Comparison of ENCODE assay signal across 8 mouse cellular contexts in the genomic region with DNA sequence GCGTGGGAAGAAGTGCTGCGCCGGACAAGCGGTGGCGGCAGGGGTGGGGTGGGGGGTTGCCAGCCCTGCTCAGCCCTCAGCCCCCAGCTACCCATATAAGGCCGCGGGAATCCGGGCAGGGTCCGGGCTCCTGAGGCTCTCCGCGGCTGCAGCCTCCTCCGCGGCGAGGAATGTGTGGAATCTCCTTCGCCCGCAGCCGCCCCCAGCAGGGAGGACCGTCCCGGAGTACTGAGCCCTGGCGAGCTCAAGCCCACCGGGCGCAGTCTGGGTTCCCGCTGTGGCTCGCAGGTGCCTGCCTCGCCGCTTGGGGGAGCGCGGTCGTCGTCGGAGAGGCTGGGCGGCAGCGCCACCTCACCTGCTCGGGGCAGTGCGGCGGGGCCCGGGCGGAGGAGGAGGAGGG. TPM values are rescaled to one million over a fixed set of nuclear protein-coding genes. Genes with fewer than 3 reads are reported as not detected.
A peak's percentile ranks its signal among the peaks of the same experiment; 100 is the strongest.
DNase-seq lines count a peak whose midpoint lies in the region; ATAC-seq and TF ChIP-seq lines count a peak whose summit lies in the region.

No protein-coding gene starts in this region.

- intact Hi-C loops in gastrocnemius, adult 2 months (cut with DNase I) = loop anchor here (1.0 to 2.0 kb wide), 2 partner anchors 38 to 79 kb away; no protein-coding TSS in a partner anchor
- intact Hi-C loops in left cerebral cortex, postnatal 14 days (cut with DNase I) = loop anchor here (2.0 kb wide), 1 partner anchor 76 kb away; no protein-coding TSS in a partner anchor

- under 1% methylated on average over 24 of the region's 38 CpGs for WGBS in hindbrain, embryonic 15.5 days

- peak; percentile 76 for TF ChIP-seq CTCF in gastrocnemius, adult 2 months (IDR thresholded peaks at IDR 0.05)

- H3K4me2 ChIP-seq in hindbrain, embryonic 15.5 days = peak overlapping the region; percentile 96

- H3K9ac ChIP-seq in hindbrain, embryonic 15.5 days = 0 out of 2 replicates have a peak overlapping the region, but pooled peaks have one; percentile 27

- peak; percentile 69 for ATAC-seq in hindbrain, embryonic 15.5 days (ENCODE audit: low FRiP score, low read depth)
- ATAC-seq in megakaryocyte progenitor cell, adult 5-6 weeks (replicated peaks; ENCODE audit: poor library complexity) = peak; percentile 90

- peaks cover 31% of the 10 kb centered on the region for H3K27me3 ChIP-seq in hindbrain, embryonic 15.5 days

- H3K27ac ChIP-seq in gastrocnemius, adult 2 months = peak overlapping the region; percentile 71
- H3K27ac ChIP-seq in hindbrain, embryonic 15.5 days (replicated peaks) = no peak overlapping the region

- H3K4me1 ChIP-seq in hindbrain, embryonic 15.5 days (replicated peaks) = peaks cover 16% of the 10 kb centered on the region

- peak; percentile 93 for DNase-seq in ZHBTc4 (ENCODE audit: low read depth, low spot score)
- peak; percentile 76 to 89 for DNase-seq in cerebellum, postnatal 25 days
- DNase-seq in gastrocnemius, adult 2 months = peak; percentile 92
- DNase-seq in left cerebral cortex, postnatal 14 days (ENCODE audit: low spot score in 2 of 2) = peak; percentile 53 to 71
- DNase-seq in right cerebral cortex, postnatal 14 days = peak; percentile 77
- peak; percentile 89 for DNase-seq in urinary bladder, postnatal 14 days (ENCODE audit: low spot score)

- no peaks in the 10 kb centered on the region for H3K36me3 ChIP-seq in hindbrain, embryonic 15.5 days

- peak overlapping the region; percentile 96 for H3K4me3 ChIP-seq in gastrocnemius, adult 2 months
- H3K4me3 ChIP-seq in hindbrain, embryonic 15.5 days = peak overlapping the region; percentile 56

- H3K9me3 ChIP-seq in hindbrain, embryonic 15.5 days = no peaks in the 10 kb centered on the region

RNA-seq across cellular contexts. Expression of gene Synj2, which starts 0.3 kb away (rescaled TPM):
- 10 to 100 TPM; 26.3 to 36.9 TPM for total RNA-seq in gastrocnemius, adult 2 months (2021)
- 1.5 and 1.7 TPM in 2 replicates for polyA plus RNA-seq in hindbrain, embryonic 15.5 days (2015; fragmentation: Nextera tagmentation; extraction: Ambion mirVana)
- total RNA-seq in left cerebral cortex, postnatal 14 days (2021) = 10 to 100 TPM; 60.1 to 64.4 TPM
- total RNA-seq in megakaryocyte progenitor cell, adult 5-6 weeks (2015) = 7.5 and 8.3 TPM in 2 replicates
- 9.8 and 11.0 TPM in 2 replicates for total RNA-seq in megakaryocyte progenitor cell, adult 5-6 weeks (2017)
